Mouse (Mus musculus) induced T-regulatory cell, adult 2 months (primary cell): ENCODE measurements around the gene Plb1.

ENCODE experiments used
- DNase-seq: peaks from one replicate; pipeline ENCODE4 v3.0.0-alpha.2; 2012; ENCODE audit warnings: low read depth

The Plb1 gene

DNA sequence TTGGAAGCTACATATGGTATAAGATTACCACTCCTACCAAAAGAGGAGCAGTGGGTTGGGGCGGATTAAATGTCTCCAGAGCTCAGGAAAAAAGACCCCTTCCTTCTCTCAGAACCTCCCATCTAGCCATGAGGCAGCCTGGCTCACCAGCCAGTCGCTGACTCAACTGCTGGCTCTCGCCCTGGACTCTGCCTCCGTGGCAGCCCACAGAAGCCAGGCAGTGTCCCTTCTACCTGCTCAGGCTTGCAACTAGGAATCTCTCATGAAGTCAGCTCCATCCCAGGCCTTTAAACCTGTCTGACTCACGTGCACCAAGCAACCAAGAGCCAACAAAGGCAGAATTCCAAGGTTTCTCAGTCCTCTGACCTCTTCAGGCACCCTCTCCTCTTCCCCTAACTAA is 103.6 kb downstream of the Plb1 start:
- no peak for DNase-seq

DNA sequence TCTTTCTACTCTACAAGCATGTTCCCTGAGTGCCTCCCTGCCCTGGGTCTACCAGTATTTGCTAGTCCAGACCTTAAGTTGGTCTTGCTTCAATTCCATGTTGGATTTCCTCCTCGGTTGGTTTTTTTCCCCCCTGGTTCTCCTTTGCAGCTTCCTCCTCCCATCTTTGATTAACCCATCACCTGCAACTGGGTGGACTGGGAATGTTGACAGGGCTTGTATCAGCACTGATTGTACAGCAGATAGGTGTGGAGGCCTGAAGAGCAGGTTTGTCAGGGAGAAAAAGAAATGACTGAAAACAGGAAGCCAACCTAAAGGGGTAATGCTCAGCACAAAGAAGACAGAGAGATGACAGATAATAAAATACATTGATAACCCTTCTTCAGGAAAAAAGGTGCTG is 104.8 kb downstream of the Plb1 start:
- DNase-seq, result no peak

DNA sequence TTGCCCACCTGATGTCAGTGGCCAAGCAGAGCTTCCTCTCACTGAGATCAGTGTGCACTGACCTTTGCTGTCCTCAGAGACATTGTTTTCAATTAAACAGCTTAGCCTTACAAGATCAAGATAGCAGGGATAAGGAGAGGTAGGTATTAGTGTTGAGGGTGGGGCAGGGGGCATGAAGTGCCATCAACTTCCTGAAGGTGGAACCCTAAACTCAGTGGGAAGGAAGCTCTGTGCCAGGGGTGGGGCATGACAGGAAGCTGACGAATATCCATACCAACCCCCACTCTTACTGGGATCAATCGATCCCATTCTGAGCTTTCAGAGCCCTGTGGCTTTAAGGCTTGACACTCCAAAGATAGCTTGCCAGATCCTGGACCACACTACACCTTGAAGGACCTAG is 105.8 kb downstream of the Plb1 start:
- peak; percentile 10 for DNase-seq

DNA sequence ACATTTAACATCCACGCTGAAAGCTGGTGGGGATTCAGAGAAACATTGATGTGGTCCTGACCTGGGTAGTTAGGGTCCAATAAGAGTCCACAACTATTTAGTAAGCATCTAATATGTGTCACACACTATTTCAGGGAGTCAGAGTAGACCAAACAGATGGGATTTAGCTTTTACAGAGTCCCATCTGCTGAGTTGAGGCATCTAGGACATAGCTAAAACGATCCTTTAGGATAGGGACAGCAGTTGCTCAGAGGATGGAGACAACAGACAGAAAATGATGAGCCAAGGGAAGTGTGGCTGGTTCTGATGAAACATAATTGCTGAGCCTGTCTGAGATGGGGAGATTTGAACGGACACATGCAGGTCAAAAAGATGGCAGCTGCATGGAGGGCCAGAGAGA is 106.3 kb downstream of the Plb1 start:
- DNase-seq, result no peak

DNA sequence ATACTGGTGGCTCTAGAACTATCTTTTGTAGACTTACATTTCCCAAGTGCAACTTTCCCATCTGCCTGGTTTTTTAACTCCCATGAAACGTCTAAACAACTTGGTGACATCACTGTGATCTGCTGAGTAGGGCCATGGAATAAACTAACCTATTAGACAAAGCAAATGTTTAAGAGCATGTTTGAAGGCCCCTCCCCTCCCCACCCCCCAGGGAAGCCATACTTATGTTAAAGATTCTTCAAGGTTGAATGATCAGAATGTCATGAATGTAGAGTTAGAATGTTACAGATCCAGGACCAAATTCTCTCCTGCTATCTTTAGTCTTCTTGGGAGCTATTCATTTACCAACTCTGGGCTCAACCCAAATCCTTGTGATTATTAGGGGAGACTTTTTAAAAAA is 107.7 kb downstream of the Plb1 start:
- no peak for DNase-seq

DNA sequence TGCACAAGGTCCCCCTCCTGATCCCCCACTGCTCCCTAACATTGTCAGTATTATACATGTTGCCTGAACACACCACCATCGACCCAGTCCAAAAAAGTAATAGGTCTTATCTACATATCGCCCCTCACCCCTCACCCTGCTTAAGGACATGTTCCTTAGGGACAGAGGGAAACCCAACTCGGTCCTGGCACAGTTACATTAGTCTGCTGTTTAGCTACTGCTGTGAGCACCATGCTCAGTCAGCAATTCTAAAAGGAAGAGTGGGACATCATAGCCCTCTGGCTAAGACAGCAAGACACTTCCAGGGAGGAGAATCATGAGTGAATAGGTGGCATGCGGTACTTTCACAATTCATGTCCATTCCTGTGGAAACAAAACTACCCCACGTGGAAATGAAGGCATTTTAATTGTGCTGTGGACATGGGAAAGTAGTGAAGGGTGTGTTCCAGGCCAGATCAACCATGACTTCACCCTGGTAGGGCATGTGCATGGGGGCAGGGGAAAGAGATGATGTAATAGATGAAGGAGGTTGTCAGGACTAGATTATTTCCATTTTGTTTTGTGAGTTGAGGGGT is 110.3 kb downstream of the Plb1 start:
- DNase-seq, result no peak

DNA sequence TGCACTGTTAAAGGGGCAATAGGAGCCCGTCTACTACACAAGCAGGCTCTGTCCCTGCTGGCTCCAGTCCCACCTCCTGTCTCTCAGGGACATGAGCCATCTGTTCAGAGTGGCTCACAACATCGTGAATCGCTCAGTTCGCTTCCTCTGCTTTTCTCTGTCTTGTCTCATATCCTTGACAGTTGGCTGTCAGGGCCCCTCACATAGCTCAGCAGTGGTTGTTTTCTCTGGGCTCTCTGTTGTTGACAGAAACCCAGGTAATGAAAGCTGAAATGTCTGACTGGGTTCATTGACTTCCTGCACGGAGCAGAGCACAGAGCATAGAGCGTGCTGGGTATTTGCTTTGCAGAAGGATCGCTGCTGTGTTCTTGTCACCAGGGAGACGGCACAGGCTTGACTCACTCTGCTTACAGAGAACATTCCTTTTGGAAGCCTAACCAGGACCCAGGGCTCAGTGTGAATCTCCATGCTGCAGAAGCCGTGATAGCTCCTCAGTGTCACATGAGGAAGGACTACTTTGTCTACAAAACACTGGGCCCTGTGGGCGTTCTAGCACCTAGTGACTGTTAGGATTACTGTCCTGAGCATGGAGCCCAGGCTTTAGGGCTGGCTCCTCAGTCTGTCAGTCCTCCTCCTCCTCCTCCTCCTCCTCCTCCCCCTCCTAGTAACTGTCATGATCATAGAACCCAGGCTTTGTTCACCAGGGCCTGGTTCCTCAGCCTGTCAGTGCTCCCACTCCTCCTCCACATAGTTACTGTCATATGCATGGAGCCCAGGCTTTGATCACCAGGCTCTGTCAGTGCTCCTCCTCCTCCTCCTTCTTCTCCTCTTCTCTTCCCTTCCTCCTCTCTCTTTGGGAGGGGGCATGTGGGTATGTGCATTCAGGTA is 113.8 kb downstream of the Plb1 start:
- DNase-seq, result no peak

DNA sequence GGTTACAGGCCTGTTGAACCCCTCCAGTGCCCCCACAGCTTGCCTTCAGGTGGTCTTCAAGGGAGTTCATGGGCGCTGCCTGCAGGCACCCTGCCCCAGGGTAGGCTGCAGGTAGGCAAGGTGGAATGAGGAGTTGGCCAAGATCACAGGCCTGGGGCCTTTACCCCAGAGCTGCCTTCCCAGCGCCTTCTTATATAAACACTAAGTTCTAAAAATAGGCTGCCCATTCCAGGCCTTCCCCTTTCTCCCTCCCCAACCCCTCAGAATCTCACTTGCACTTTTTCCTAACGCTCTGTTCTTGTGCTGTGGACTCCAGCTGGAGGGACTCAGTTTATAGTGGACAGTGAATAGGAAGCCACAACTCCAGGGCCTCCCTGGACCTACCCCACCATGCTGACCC is 117.2 kb downstream of the Plb1 start:
- DNase-seq, result no peak

DNA sequence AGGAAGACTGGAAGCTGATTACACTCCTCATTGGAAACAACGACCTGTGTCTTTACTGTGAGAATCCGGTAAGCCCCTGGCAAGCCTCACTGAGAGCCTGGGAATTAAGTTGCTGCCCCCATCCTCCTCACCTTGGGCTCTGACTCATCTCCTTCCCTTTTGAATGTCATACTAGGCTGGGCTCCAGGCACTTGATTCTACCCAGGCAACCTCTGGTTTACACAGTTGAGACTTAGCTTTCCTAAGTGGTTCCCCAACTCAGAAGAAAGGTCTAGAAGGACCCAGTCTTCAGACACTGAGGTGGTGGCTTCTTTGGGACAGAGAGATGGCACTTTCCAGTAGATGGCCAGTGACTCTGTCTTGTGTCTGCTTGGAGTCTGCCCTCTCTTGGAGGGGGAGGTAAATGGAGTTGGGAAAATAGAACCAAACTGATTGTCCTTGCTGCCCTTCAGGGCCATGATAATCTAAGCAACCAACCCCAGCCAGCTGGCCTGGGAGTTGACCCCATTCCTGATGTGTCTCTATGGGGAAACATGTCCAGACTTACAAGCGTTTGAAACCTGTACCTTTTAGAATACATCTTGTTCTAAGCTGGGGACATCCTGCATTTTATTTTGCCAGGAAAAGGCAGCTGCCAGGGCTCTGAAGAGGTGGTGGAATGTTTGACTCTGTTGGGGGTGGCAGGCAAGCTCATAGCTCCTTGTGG is 118.2 kb downstream of the Plb1 start:
- no peak for DNase-seq

DNA sequence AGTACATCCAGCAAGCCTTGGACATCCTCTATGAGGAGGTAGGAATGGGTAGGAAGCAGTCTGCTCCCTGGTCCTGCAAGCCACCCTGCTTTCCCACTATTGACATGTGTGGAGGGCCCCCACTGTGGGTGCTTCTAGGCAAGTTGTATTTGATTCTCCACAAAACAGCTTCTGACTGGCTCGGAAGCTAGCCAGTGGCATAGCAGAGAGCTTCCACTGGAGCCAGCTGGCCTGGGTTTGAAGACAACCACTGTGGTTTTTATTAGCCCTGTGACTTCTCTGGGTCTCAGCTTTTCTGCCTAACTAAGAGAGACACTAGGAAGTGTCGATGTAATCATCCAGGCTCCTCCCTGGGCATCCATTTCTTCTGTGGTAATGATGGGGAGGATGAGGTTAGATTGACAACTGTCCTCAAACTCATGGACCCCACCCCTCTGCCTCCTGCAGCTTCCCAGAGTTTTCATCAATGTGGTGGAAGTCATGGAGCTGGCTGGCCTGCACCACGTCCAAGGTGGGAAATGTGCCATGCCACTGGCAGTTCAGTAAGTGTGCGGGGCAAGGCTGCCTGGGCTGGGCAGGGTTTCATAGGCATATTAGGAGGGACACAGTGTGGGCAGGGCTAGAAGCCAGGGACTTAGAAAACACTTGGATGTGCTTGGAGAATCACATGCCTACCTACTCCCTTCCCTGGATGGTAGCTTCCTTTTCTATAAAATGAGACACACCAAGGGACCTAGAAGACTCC is 119.4 kb downstream of the Plb1 start:
- DNase-seq, result no peak

DNA sequence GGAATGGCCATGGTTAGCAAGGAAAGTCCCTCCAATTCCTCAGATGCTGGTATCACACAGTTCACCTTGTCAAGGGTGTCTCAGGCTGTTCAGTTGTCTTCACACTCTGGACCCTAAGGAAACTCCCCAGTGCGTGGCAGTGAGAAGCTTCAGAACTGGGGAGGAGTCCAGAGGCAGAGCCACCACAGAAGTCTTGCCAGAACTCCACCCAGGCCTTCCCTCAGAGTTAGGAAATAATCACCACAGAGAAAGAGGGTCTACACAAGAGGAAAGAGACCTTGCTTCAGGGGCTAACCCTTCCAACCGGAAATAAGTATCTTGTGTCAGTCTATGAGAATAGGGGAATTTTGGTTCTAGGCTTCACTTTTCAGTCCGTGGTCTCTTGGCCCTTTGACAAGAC is 120.3 kb downstream of the Plb1 start:
- no peak for DNase-seq

DNA sequence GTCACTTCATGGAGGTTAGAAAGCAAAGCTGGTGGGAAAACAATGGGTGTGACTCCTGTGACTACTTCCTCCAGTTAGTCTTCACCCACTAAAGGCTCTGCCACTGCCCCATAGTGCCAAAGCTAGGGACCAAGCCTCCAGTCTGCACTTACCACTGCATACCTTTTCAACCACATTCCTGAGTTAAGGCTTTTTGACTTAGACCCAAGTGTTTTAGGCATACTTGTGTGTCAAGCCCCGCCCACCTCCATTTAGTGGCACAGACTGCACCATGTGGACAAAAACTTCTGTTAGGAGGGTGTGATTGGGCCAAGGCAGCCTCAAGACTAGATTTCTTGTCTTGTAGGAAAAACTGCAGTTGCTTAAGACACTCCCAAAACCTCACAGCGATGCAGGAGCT is 120.8 kb downstream of the Plb1 start:
- no peak for DNase-seq

DNA sequence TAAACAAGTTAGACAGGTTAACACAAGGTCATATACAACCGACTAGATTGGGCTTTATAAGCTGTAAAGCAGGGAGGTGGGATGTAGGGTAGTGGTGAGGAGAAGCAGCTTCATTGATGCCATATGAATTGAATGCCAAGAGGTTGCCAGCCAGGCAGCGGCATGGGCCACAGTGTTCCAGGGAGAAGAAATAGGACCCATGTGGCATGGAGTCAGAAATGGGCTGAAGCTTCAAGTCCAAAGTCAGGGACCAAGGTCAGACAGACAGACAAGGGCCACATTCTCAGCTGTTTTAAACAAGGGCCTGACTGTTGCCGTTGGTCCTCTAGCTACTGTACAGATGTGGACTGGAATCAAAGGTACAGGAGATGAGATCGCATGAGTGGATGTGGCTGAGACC is 128.0 kb downstream of the Plb1 start:
- DNase-seq, result no peak

DNA sequence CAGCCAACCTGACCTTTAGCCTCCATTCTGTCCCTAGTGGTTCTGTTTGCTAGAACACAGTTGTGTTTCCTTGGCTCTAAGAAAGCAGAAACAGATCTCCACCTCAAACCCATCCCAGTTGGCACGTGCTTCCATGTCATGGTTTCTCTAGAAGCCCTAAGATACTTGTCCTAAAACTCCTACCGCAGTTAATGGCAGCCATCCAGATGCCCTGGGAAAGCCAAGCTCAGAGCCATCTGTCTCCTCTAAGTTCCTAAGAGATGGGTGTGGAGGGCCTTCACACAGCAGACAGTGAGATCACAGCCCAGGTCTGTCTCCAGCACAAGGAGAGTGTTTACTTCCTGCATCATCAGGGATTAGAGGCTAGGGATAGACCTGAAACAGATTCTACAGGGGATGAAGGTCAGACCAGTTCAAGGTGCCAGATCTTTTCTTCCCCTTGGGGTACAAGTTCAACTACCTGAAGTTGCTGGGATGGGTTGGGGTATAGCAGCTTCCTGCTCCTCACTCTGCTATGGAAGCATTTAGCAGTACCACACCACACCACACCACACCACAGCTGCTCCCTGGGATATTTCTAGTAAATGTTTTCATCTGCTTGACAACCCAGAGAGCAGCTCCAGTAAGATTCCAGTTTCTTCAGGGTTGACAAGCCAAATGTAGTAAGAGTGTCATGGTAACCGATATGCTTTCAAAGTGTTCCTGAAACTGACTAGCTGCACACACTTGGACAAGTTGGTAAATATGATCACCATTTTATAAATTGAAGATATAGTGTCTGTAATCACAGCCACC is 129.1 kb downstream of the Plb1 start:
- no peak for DNase-seq

DNA sequence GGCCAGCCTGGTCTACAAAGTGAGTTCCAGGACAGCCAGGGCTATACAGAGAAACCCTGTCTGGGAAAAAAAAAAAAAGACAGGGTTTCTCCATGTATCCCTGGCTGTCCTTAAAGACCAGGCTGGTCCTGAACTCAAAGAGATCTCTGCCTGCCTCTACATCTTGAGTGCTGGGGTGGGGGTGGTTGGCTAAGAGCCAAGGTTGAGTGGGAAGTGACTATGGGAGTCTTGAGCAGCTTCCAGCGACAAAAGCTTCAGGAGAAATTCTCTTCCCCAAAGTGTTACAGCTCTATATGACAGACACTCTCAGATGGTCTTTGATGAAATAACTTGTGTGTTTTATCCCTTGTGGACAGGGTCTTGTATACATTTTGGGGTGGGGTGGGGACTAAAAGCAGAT is 136.9 kb downstream of the Plb1 start:
- no peak for DNase-seq

DNA sequence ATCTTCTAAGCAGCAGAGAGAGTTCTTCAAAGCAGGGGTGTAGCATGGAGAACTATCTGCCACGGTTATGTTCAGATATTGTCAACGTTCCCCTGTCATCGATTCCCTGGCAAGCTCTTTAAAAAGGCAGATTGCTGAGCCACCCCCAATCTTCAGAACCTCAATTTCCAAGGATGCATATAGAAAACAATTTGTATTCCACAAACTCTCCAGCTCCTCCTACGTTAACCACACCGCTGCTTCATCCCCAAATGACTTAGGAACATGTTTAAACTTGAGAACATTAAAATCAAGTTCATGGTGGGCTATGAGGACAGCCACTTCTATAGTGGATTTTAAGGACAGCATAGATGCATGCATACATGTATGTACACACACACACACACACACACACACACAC is 138.7 kb downstream of the Plb1 start:
- DNase-seq, result no peak

DNA sequence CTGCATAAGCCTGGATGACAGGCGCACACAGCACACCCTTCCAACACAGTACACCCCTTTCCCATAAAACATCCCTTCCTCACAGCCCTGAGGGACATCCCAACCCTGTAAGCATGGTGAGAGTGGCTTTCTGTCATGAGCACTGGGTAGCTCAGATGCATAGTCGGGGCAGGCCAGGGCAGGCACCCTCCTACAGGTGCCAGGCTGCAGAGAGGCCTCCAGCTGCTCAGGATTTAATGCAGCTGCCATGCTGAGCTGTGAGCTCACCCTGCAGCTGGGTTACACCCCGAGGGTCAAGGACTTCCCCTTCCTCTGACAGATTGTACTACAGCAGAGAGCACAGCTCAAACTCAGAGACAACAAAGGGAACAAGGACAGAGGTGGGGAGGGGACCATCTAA is 146.0 kb downstream of the Plb1 start:
- DNase-seq, result no peak

DNA sequence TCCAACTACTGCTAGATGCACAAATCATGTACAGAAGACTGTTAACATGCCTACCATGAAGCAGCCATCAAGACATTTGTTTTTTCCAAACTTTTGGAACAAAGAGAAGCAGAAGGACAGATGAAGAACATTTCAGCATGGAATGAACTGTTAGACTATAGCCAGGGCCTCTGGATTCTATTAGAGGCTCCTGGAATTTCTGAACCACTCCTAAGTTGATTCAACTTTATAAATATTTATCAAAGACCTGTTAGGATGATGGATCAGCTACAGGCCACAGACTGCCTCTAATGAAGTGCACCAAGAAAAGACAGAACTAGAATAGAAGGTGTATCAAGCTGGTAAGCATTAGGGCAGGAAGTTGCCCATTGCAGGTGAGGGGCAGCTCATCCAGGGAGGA is 156.1 kb downstream of the Plb1 start:
- DNase-seq, result no peak

DNA sequence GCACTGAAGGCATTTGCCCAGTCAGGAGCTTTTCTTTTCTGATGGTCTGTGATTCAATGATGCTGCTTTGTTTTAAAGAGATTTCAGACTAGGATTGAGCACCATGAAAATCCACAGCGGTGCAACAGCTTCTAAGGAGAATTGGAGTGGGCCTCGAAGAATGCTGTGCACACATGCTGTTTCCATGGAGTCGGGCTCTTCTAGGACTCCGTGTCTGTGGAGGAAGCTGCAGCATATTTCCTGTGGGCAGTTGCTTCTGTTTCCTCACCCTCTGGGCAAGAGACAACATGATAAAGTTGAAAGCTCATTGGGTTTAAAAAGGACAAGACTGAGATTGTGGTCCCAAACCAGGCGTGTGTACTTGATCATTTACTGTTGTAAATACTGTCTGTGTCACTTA is 157.8 kb downstream of the Plb1 start:
- no peak for DNase-seq

DNA sequence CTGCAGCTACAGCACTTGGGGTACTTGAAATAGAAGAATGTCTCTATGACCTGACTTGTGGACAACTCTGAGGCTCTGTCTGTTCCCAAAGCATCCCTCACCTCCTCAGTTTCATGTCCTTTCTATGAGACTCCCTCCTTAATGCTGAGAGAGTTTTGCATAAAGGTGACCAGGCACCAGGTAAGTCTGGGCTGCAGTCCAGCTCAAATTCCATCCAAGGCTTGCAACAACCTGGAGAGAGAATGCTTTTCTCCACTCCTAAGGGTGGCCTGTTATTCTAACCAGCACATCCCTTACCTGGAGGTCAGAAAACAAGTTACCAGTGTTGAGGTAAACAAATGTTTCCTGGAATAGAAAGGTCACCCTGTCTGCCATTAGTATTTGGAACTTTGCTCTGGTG is 159.8 kb downstream of the Plb1 start:
- DNase-seq, result no peak

DNA sequence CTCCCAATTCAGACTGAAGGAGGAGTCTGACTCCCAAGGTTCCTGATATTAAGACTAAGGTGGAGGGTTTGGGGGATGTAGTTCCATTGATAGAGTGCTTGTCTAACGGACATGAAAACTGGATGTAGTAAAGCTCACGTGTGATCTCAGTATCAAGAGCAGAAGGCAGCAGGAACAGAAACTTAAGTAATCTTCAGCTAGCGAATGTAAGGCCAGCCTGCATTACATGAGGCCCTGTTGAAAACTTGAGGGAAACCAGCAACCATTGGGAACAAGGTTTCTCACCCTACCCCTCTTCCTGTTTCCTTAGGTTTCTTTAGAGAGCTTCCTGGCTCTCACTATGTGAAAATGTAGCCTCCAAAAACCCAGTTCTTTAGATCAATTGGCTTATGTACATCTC is 162.1 kb downstream of the Plb1 start:
- no peak for DNase-seq
